Mouse (Mus musculus): ENCODE results near the gene Bmp2k.

- TF ChIP-seq CTCF (IDR thresholded peaks at IDR 0.05; ENCODE audit: low read depth) = no peak
- no peak for TF ChIP-seq EP300 (IDR thresholded peaks at IDR 0.05; ENCODE audit: low read depth)
Measured at GRCm38 (mm10) chr5:97001153-97001552, 3.7 kb downstream of the Bmp2k start.
